Mouse (Mus musculus) hematopoietic stem cell, adult 5-6 weeks (primary cell): ENCODE results near the gene Akr1b7. TPM values are rescaled to one million over a fixed set of nuclear protein-coding genes. Genes with fewer than 3 reads are reported as not detected.
A peak's percentile ranks its signal among the peaks of the same experiment; 100 is the strongest.
"Not testable (repeated sequence)": the region's sequence is repeated elsewhere in the genome, so short reads cannot be mapped to it uniquely, and the experiment has no call there.

Experiments
- ATAC-seq, 2 experiments: fragments of 125-278 bp in 1 of 2; replicated peaks in 1 of 2; 2 replicates each; pipeline ENCODE4 v1.8.0; 2016 to 2017; ENCODE audit warnings: inconsistent platforms in 2 of 2, mild to moderate bottlenecking in 2 of 2, moderate number of reproducible peaks in 2 of 2, low read depth in 1 of 2, moderate TSS enrichment in 1 of 2; ENCODE audit not compliant: low FRiP score in 2 of 2, poor library complexity in 2 of 2, severe bottlenecking in 2 of 2, insufficient read depth in 1 of 2, low TSS enrichment in 1 of 2
- total RNA-seq: library from RNA; stranded (forward); fragments of 172-1452, 232-1000 nt; gene quantifications from 2 replicates; pipeline ENCODE4 v1.2.3, GENCODE M21; 2017

The Akr1b7 gene
- total RNA-seq: not detected in 2 replicates

DNA sequence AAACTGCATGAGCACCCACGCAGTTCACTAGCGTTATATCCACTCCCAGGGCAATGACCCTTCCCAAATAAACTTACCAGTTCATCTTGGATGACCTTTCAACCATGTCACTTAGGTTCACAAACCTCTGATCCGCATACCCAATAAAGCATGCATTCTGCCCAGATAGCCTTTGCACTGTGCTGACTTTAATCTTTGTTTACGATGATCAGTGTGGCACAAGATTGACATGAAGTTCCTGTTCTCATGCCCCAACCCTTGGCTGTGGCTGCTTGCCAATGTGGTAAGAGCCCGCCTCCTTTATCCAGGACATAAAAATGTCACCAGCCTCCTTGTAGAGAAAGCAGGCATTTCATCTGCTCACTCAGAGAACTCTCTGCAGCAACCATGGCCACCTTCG, at the start of gene Akr1b7:
Gene Akr1b7 (plus strand): TSS at position 312 of the 400 bp plus-strand sequence.
- peak; percentile 46 to 53 for ATAC-seq

DNA sequence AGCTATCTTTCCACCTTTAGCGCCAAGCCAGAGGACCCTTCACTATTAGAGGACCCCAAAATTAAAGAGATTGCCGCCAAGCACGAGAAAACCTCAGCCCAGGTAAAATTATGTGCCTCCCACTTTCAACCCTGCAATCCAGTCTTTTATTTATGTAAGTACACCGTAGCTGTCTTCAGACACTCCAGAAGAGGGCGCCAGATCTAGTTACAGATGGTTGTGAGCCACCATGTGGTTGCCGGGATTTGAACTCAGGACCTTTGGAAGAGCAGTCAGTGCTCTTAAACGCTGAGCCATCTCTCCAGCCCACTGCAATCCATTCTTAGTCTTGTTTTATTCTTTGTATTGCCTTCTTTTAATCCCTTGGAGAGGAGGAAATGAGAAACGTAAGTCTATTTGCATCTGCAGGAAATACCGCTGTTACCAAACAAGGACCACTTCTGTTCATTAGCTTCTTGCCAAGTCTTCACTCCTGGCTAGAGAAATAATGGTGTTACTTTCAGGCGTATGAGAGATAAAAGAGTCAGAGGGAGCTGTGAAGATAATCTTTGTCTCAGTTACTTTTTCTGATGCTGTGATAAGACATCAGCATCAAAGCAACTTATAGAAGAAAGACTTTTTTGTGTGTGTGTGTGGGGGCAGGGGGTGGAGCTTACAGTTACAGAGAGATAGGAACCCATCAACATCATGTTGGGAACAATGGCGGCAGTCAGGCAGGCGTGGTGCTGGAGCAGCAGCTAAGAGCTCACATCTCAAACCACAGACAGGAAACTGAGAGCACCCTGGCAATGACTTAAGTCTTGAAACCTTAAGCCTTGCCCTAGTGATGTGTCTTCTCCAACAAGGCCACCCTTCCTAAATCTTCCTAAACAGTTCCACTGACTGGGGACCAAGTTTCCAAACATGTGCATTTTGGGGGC, 47.7 kb upstream of the Akr1b7 start:
- no peak for ATAC-seq

DNA sequence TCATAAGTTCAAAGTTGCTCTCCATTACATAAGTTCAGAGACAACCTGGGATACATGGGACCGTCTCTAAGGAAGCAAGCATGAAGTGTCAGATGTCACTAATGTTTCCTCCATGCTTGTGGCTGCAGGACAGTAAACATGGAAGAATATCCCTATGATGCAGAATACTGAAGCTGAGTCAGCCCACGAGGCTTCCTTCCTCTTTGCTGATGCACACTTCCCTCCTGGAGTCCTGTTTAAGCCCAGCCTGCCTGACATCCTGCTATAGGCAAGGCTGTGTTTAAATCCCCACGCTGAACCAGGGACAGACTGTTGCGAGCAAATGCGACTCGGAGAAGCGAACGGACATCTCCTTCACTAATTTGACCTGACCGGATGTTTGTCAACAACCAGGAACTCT, 44.1 kb upstream of the Akr1b7 start:
- peak; percentile 40 to 65; a peak in 3 of 4 replicates for ATAC-seq

DNA sequence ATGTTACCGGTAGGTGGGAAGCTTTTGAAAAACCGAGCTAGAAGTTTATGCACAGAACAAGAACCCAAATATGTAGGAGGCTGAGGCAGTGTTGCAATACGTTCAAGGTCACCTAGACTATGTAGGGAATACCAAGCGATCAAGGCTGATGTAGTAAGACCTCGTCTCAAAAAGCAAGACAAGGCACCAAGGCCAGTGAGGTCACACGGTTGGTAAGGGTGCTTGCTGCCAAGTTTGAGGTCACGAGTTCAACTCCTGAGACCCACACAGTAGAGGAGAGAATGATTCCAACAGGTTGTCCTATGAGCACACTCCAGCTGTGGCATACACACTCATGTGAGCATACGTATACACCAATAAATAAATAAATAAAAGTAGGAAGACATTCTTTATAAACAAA, 42.1 kb upstream of the Akr1b7 start:
- no peak for ATAC-seq

DNA sequence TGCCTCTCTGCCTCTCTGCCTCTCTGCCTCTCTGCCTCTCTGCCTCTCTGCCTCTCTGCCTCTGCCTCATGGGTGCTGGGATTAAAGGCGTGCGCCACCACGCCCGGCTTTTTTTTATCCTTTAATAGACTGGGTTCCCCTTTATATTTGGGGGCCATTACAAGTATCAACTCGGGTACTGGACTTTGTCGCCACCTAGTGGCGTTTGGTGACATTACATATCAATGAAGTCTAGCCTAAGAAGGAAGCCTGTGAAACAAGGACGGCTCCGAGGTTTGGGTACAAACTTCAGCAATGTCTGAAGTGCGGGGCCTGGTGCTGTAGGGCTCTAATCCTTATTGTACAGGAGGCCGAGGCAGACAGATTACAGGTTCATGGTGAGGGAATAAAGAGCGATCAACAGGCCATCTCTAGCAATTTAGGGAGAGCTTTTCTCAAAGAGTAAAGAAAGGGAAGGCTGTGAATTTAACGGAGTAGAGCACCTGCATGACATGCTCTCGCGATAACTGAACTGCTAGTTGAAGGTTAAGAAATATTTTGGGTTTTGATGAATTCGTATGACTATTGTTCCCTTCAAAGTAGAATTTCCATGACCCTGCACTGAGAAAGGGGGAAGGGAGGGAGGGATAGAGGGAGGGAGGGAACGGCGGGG, 40.3 kb upstream of the Akr1b7 start:
- ATAC-seq: peak; percentile 95 to 97

DNA sequence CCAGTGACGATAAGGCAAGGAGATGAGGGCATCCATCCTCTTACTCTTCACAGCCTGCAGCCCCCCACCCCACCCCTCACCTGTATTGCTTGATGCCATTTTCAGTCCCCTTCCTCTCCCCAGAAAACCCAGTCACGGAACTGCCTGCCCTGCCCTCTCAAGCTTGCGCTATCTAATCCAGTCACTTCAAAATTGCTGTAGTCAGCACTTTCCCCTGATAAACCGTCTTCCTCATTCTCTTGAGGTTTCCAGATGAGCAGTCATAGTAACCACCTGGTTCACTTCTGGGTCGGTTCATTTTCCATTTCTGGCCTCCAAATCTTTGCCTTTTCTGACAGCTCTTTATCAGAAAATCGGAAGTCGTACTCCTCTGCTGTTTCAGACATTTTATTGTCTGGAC, 38.3 kb upstream of the Akr1b7 start:
- no peak for ATAC-seq

DNA sequence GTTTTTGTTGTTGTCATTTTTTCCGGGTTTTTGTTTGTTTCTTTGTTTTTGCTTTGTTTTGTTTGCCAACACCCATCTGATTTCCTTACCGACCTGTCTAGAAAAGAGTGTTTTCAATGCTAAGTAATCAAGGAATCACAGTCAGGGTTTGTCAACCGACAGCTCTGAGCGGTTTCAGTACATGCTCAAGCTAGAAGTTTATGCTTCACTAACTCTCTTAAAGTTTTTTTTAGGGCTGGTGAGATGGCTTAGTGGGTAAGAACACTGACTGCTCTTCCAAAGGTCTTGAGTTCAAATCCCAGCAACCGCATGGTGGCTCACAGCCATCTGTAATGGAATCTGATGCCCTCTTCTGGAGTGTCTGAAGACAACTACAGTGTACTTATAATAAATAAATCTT, 36.2 kb upstream of the Akr1b7 start:
- ATAC-seq: not testable (repeated sequence)

DNA sequence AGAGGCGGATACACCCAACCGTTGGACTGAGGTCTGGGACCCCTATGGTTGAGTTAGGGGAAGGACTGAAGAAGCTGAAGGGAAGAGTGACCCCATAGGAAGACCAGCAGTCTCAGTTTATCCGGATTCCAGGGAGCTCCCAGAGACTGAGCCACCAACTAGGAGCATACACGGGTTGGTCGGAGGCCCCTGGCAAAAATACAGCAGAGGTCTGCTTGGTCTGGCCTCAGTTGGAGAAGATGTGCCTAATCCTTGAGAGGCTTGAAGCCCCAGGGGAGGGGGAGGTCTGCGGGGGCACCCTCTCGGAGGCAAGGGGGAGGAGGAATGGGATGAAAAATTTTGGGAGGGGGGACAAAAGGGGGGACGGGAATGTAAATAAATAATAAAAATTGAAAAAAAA, 28.7 kb upstream of the Akr1b7 start:
- ATAC-seq: no peak

DNA sequence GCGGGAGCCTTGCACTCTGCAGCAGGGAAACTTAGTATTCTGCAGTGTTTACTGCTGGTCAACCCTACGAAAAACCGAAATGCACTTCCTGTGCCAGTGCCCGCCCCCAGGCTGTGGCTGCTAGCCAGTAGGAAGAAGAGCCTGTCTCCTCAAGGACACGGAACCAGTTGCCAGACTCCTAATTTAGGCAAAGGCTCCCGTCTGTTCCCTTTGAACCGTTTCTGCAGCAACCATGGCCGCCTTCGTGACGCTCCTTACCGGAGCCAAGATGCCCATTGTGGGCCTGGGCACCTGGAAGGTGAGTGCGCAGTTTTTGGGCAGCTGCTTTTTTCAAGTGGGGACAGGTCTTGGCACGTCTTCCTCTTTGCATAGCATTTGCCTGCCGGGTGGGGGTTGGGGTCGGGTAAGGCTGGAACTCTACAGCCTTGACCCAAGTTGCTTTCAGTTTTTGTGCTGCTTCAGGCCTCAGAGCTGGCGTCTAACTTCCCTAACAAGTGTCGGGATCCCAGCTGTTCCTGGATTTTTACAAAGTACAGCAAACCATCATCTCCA, 27.9 kb upstream of the Akr1b7 start, which contains the start of gene Akr1b10:
Gene Akr1b10 (plus strand): TSS at position 109 of the 552 bp plus-strand sequence.
- peak; percentile 88 to 90 for ATAC-seq

DNA sequence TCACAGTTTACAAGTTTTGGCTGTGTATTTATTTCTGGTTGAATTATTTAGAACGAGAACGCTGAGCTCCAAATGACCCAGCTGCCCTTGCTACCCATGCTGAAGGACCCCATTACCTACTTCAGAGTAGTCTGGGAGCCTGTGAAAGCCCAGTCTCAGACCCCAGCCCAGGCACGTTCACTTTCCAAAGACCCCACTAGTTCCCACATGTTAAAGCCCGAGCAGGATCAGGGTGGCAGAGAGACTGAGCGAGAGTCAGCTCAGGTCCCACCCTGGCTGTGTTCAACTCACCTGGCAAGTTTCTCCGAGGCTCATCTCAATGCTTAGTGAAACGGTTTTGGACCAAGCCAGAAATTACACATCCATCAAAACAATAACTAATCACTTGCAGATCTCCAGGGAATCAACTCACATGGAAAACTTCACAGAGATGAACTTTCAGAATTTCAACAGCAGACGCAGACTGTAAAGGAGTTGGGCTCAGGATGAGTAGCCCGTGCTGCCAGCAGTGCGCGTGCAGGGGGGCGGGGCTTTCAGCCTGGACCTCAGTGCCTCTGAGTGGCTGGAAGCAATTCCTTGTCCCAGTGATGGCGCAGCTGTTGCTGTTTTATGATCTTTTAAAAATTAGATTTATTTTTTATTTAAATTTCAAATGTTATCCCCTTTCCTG, 27.3 kb upstream of the Akr1b7 start:
- ATAC-seq: peak; percentile 6 to 63; a peak in 3 of 4 replicates

DNA sequence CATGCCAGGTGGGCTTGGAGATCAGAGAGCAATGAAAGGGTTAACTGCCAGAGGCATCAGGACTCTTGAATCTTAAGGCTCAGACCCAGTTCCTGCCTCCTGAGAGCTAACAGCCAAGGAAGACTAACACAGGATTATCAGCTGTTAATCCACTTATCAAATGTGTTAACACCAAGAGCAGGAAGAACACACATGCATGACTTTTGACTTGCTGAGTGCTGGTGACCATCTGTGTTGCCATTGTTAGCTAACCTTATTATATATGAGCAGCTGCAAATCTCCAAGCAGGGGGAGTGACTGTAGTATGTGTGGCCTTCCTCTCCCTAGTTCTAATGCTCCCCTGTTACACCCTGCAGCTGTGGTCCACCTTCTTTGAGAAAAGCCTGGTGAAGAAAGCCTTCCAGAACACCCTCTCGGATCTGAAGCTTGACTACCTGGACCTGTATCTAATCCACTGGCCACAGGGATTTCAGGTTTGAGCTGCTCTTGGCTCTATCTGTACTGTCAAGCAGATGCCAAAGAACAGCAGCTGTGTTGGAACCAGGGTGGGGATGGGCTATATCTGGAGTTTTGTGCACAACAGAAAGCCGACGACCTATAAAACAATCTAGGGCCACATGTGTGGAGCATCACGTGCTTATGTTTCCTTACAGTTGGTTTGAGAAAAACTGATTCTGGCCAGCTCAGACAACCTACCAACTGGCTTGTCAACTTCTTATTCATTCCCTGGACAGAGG, 23.5 kb upstream of the Akr1b7 start:
- no peak for ATAC-seq

DNA sequence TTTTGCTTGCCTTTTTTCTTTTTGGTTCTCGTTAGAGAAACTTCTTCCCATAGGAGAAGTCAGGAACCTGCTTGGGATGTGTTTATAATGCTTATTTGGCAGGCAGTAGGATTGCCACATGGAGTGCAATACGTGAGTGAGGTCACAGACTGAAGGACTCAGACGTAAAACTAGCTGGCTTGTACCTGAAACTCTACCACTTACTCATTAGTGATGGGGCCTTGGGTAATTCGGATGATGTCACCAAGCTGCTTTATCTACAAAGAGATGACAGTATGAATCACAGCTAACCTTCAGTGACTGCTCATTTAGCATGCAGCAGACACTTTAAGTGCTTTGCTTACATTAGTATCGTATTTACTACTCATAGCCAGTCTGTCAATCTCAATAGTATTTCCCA, 16.2 kb upstream of the Akr1b7 start:
- ATAC-seq: no peak

DNA sequence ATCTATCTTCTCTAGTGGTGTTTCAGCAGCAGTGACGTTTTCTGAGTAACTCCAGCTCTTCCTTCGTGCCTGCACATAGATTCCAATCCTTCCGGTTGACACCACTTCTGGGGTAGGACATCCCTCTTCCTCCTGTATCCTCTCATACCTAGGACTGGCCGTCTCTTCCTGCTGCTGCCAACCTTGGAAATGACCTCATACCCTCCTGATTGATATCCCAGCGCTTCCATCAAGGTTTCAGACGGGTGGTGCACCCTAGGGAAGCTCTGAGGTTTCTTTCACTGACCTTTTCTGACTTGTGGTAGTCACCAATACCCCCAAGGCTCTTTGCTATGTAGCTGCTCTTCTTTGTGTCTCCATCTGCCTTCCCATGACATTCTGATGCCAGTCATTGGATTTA, 13.7 kb upstream of the Akr1b7 start:
- no peak for ATAC-seq

DNA sequence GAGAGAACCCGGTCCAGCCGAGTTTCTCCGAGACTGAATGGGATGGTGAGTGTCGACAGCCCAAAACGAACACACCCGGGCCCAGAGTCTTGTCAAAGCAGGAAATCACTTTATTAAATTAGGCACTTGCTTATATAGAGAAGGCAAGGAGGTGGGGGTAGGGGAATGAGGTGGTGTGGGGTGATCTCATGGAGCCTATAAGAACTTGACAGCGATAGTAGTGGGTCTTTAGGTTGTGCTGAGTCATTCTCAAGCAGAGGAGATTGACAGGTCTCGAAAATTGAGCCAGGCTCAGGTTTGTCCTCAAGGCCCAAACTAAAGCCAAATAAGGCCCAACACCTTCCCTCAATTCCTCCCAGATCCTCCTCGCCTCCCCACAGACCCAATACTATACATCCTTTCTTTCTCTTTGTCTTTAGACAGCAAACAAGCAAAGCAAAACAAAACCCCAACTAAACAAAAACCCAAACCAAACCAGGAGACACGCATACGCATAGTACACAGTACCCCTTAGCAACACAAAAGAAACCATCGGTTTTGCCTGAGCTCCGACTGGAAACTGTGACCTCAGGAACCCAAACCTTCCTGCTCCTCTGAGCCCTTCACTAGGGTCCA, 12.4 kb upstream of the Akr1b7 start:
- no peak for ATAC-seq

DNA sequence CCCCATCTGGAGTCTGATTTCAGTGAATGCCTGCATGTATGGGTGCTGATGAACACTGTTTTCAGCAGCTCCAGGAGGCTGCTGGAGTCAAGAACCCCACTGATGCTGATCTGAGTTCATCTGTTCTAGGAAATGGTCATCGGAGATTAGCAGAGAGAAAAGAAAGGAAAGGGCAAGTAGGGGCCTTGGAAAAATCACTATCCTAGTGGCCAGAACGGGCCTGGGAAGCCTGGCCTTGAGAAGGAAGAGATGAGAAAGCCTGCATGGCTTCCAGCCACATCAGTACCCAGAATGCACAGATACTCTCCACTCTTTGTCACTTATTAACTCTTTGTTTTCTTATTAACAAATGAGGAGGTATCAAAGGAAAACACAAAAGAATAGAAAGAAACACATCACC, 11.4 kb upstream of the Akr1b7 start:
- no peak for ATAC-seq

DNA sequence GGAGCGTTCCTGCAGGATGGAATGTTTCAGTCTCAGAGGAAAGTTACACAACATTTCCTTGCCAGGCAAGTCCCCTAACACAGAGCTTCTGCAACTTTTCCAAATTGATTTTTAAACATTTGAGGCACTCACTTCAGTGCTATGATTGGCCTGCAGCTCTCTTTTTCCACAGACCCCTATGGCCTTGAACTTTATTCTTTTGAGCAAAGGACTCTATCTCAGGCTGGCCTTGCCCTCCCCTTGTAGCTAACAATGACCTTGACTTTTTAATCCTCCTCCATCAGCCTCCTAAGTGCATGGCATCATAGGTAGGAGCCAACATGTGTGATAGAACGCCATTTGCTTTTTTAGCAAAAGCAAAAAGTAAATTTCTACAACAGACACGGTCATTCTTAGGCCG, 5.4 kb upstream of the Akr1b7 start:
- ATAC-seq: no peak

DNA sequence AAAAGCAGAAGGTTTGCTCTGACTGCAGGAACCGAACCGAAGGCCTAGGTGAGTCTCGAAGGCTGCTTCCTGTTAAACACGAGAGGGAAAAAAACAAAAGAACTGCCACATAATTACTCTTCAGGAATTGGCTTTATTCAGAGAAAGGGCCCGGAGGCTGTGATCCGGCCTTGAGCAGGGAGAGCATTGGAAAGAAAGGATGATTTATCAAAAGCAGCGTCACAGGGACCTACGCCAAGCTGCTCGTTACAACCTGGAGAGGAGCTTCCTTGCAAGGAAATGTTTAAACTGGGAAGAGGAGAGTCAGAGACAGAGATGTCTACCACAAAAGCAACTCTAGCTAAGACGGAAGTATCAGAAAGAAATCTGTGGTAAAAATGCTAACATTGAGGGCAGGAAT, 4.7 kb upstream of the Akr1b7 start:
- ATAC-seq: no peak
